Mouse (Mus musculus) embryo, embryonic 11.5 days (tissue): ENCODE results near the gene Lrrc52.

Experiments
- DNase-seq: peaks from one replicate; pipeline ENCODE4 v3.0.0-alpha.2; 2012; ENCODE audit warnings: low read depth, low spot score

The Lrrc52 gene

GRCm38 (mm10) chr1:167466765-167467426, at the start of gene Lrrc52:
TSS of gene Lrrc52 (minus strand) at chr1:167466780.
- no peak for DNase-seq

DNA sequence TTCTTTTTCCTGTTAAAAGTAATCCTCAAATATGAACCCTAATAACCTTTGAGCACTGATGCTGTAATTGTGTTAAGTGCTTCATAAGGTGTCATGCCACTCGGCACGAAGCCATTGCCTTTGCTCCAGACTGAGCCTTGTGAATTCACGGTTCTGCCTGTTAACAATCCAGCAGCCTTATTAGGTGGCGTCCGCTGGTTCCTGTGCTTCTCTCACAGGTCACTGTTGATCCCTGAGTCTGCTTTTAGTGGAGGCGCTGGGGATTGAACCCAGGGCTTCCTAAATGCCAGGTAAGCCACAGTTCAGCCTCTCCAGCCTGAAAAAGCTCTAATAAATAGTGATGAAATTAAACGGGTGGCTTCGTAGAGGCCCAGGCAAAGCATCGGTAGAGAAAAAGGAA, 45.0 kb upstream of the Lrrc52 start:
- DNase-seq, result no peak

GRCm38 (mm10) chr1:167506048-167506447, 39.5 kb upstream of the Lrrc52 start:
- DNase-seq, result no peak

DNA sequence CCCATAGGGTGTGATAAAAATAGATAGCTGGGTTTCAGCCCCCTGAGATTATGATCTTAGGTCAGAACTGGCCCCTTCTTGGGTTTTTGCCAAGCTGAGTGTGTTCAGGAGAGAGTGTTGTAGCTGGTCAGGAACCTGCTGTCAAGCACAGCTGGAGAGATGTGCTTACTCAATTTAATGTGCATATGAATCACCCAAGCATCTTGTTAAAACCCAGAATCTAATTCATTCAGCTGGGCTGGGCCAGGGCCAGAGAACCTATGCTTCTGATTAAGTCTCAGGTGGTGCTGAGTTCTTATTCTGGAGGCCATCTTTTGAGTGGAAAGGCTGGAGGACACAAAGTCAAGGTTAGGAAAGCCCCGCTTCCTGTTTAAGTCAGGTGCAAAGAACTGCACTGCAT, 38.8 kb upstream of the Lrrc52 start:
- no peak for DNase-seq

DNA sequence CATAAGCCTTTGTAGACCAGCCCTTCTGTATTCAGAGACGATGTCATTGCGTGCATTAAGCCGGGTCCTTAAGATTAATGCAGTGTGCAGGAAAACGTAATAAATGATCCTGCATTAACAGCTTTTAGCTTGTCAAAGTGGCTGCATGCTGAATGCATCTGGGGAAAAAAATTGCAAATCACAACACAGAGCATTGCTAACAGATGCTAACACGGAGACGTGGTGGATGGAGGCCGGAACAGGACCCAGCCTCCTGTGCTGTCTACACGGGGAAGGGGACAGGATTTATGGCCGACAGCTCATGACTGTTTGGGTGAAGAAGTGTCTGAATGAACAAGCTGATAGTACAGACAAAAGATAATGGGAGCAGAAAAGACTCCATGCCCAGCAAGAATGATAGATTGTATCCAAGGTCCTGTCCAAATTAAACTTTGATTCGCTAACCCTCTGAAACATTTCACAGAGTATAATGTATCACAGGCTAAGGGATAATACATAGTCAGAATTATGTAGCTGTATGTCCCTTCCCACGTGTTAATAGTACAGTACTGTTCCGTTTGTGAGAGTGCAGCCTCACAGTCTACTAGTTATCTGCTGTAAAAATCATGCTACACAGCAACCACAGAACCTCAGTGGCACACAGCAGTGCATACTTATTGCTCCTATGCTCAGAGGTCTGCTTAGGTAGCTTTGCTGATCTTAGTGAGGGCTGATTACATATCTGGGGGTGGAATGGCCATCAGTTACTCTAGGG, 32.7 kb upstream of the Lrrc52 start:
- peak; percentile 16 for DNase-seq

DNA sequence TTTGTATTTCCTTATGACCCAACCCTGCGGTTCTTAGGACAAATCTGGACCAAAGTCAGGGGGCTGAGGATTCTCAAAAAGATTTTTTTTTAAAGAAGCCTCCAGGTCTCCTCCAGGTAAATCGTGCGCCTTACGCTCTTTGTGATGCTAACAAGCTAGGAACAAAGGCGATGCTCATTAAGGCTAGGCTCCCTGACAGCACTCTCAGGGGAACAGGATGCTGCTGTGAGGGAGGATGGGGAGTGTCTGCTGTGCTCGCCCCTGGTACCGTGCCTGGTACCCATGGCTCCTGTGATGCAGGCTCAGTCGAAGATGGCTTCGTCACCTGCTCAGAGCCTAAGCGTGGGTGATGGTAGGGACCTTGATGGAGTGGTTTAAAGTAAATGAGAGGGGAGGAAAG, 31.4 kb upstream of the Lrrc52 start:
- DNase-seq, result no peak

GRCm38 (mm10) chr1:167497560-167497959, 31.0 kb upstream of the Lrrc52 start:
- DNase-seq, result no peak

- DNase-seq, result no peak
These were observed 24.9 kb upstream of the Lrrc52 start for GRCm38 (mm10) chr1:167491501-167491900.

- DNase-seq, result no peak
These were observed 21.4 kb upstream of the Lrrc52 start for GRCm38 (mm10) chr1:167487933-167488332.

- DNase-seq, result no peak
These were observed 20.5 kb upstream of the Lrrc52 start for GRCm38 (mm10) chr1:167486959-167487680.

- DNase-seq, result no peak
These were observed 16.3 kb upstream of the Lrrc52 start for GRCm38 (mm10) chr1:167482863-167483262.

GRCm38 (mm10) chr1:167473585-167473984, 7.0 kb upstream of the Lrrc52 start:
- no peak for DNase-seq

GRCm38 (mm10) chr1:167467916-167468315, 1.3 kb upstream of the Lrrc52 start:
- no peak for DNase-seq

DNA sequence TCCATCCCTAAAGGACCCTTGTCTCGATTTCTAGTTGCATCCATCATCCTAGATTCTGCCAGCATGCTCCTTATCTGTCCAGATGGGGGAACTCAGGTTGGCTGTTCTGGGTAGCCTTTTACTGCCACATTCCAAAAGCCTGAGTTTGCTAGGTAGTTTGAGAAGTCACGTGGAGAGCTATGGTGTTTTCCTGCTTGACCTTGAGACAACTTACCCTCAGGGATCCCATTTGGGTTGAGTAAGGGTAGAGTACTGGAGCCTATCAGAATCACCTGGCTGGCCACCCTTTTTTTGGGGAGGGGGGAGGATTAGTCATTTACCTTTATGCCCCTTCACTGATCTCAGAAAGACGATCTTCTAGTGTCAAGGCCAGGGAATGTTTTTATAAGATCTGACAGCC, 9.3 kb downstream of the Lrrc52 start:
- no peak for DNase-seq

- DNase-seq, result no peak
These were observed 13.5 kb downstream of the Lrrc52 start for GRCm38 (mm10) chr1:167453048-167453447.

DNA sequence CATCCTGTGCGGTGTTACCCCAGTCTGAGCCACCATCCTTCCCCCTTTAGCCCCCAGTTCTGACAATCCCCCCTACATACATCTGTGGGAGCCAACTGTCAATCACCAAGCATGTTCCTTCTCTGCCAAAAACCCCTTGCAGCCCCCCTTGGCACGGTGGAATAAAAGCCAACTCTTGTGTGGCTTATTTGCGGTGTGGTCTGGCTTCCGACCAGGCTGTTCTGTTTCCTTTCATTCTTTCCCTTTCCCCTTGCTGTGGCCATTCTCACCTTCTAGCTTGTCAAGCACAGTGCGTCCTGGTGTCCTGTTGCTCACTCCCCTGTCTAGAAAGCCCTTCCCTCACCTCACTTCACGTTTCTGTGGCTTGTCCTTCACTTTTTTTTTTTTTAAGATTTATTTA, 14.1 kb downstream of the Lrrc52 start:
- no peak for DNase-seq

GRCm38 (mm10) chr1:167448598-167448997, 18.0 kb downstream of the Lrrc52 start:
- DNase-seq, result no peak

DNA sequence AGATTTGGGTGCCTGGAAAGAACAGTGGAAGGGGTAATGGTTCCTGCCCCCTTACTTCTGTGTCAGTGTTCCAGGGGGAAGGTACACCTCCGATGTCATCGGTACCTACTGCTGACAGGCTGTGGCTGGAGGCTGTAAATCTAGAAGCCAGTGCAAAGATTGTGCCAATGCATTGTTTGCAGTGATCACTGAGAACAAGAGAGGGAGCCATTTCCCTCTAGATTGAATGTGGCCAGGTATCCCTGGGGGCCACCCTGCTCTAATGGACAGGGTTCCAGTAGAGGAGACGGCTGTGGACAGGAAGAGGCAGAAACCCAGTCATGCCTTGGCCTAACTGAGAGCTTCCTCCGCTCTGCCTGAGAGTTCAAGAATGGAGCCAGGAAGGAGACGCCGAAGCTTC, 18.5 kb downstream of the Lrrc52 start:
- DNase-seq, result no peak

- no peak for DNase-seq
These were observed 20.1 kb downstream of the Lrrc52 start for GRCm38 (mm10) chr1:167446516-167446915.

DNA sequence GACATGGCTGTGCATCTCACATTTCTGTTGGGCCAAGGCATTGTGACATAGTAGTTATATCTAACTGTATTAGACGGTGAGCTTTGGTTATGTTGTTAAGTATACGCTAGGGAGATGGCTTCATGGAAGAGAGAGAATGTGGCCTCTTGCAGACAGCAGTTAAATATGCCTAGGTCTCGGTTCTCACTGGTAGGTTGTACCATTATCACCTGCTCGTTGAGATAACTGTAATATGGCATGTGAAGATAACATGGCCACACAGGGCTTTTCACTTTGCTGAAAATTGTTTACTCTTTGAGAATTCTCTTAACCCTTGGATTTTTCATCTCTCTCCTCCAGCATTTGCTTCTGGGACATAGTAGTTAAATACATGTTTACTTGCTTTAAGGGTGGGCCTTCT, 21.4 kb downstream of the Lrrc52 start:
- no peak for DNase-seq

GRCm38 (mm10) chr1:167438231-167438885, 28.2 kb downstream of the Lrrc52 start:
- no peak for DNase-seq

DNA sequence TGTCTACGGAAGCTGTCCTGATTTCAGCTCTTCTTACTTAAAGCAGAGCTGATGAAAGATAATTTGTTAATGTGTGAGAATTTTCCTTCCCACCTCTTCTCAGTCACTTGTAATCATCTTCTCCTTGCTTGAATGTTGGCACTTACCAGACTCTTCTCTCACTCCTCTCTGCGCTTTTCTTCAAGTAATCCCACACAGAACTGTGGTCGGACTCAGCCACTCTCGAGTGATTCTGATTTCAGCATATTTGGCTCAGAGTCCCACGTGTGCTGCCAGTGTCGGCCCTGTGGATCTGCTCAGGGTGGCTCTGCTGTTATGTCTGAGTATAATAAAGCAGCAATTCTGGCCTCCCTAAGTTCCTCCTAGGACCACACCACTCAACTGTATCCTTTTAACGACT, 29.5 kb downstream of the Lrrc52 start:
- no peak for DNase-seq
